Mouse (Mus musculus): Measurements from ENCODE around the gene Fitm2. TPM values are rescaled to one million over a fixed set of nuclear protein-coding genes. Genes with fewer than 3 reads are reported as not detected.

The Fitm2 gene
- polyA plus RNA-seq, 1 experiment = 44.1 TPM

GRCm38 (mm10) chr2:163422895-163423660 lies 49.4 kb downstream of the Fitm2 start:
- no peak for DNase-seq (ENCODE audit: low read depth)

- no peak for DNase-seq (ENCODE audit: low read depth)
Observed at GRCm38 (mm10) chr2:163420366-163420886, 52.0 kb downstream of the Fitm2 start.

DNA sequence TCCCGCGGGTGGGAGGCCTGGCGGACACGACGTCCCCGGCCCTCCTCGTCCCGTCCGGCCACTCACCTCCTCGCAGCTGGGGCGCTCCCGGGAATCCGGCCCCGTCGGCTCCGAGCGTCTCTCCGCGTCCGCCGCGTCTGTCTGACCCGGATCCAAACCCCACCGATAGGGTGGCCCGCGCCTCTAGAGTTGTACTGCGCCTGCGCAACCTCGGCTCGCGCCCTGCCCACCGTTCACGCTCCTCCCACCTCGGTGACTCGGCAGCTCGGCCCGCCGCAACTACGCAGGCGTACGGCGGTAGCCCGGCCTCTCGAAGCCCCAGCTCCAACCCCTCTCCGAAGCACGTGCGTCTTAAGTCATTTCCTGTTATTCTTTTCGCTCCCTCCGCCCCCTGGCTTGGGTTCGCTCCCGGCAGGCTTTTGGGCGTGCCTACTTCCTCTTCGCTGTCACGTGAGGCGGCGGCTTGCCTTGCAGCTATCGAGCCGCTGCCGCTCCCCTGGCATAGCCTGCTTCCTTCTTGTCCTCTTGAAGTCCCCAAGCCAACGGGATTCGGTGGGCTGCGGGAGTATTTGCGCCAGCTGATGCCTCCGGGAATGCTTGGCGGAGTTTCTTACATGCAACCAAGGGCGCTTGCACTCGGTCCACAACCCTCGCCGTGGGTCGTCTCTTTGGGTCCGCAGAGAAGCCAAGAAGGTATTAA lies 52.9 kb downstream of the Fitm2 start:
- DNase-seq (ENCODE audit: low read depth) = peak; percentile 88

DNA sequence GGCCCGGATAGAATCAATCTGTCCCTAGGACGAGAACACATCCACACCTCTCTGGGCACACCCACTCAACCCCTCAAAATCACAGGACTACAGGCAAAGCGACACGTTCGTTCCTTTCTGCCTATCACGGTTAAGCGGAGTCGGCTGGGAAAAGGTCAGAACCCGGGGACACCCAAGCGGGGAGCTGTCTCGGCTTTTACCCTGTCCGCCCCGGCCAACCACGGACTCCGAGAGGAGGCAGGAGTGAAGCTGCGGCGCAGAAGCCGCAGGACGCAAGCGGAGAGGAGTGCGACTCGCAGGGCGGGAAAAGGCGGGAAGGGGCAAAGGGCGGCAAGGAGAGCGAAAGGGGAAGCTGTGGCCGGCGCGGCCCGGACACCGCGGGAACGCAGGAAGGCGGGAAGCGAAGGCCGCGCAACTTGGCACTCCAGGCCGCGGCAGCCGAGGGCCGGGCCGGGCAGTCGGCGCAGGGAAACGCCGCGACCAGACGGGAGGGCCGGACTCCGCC lies 53.5 kb downstream of the Fitm2 start:
- no peak for DNase-seq (ENCODE audit: low read depth)

DNA sequence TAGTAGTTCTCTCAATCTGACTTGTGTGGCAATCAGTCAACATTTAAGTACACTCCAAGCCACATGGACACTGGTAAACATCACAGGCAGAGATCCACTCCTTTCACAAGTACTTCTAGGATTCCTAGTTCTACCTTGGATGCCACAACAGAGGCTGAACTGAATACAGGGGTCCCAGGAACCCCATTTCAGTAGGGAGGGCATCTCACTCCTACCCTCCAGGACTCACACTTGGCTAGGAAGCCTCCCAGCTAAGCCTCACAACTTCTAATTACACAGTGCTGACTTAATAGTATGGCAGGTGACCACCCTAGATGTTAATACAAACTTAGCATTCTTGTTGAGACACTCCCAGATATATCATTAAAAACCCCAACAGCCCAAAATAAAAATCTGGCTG lies 54.6 kb downstream of the Fitm2 start:
- DNase-seq (ENCODE audit: low read depth) = no peak

GRCm38 (mm10) chr2:163417026-163417425 lies 55.4 kb downstream of the Fitm2 start:
- no peak for DNase-seq (ENCODE audit: low read depth)

Other genes starting within 250 kb of the Fitm2 start
- gene Jph2, start 74.6 kb downstream of the Fitm2 start, polyA plus RNA-seq (2012; rRNA removed) = 15.5 and 16.3 TPM in 2 replicates
- 25.0 and 25.5 TPM in 2 replicates for gene Oser1, start 47.9 kb downstream of the Fitm2 start, polyA plus RNA-seq (2012; rRNA removed)
- gene Gdap1l1, start 34.2 kb downstream of the Fitm2 start, polyA plus RNA-seq (2012; rRNA removed) = 0.55 and 1.3 TPM in 2 replicates
- not detected in 2 replicates for gene R3hdml, start 19.7 kb upstream of the Fitm2 start, polyA plus RNA-seq (2012; rRNA removed)
- 2.2 and 4.5 TPM in 2 replicates for gene Hnf4a, start 34.2 kb upstream of the Fitm2 start, polyA plus RNA-seq (2012; rRNA removed)
- 15.4 and 16.5 TPM in 2 replicates for gene Ttpal, start 129.7 kb upstream of the Fitm2 start, polyA plus RNA-seq (2012; rRNA removed)
- 605 and 667 TPM in 2 replicates for gene Serinc3, start 172.5 kb upstream of the Fitm2 start, polyA plus RNA-seq (2012; rRNA removed)
- gene Pkig, start 185.8 kb upstream of the Fitm2 start, polyA plus RNA-seq (2012; rRNA removed) = 79.3 and 88.5 TPM in 2 replicates

Data from gonadal fat pad, adult 2 months (tissue).